Mouse (Mus musculus) lung, embryonic 15.5 days (tissue): ENCODE results near the gene Sbno1. TPM values are rescaled to one million over a fixed set of nuclear protein-coding genes. Genes with fewer than 3 reads are reported as not detected.
A peak's percentile ranks its signal among the peaks of the same experiment; 100 is the strongest.
"Not testable (repeated sequence)": the region's sequence is repeated elsewhere in the genome, so short reads cannot be mapped to it uniquely, and the experiment has no call there.

Source experiments
- ATAC-seq: fragments of 200-750 bp; cut with Nextera tagmentation; 2 replicates; pipeline ENCODE4 v1.8.0; 2017; ENCODE audit warnings: moderate number of reproducible peaks, borderline replicate concordance; ENCODE audit not compliant: low FRiP score, low TSS enrichment; ENCODE audit errors: extremely low read depth
- H3K27ac ChIP-seq: fragments of 300-500 bp; sonication (generic); 2 replicates; pipeline ENCODE4 v1.5.1; 2015; ENCODE audit warnings: moderate library complexity, mild to moderate bottlenecking, inconsistent platforms
- H3K27me3 ChIP-seq: fragments of 300-500 bp; sonication (generic); 2 replicates; pipeline ENCODE4 v1.6.1; 2015; ENCODE audit warnings: inconsistent platforms
- H3K36me3 ChIP-seq: fragments of 300-500 bp; sonication (generic); 2 replicates; pipeline ENCODE4 v1.6.1; 2015; ENCODE audit warnings: inconsistent platforms
- H3K4me1 ChIP-seq: fragments of 300-500 bp; sonication (generic); 2 replicates; pipeline ENCODE4 v1.6.1; 2015; ENCODE audit warnings: inconsistent platforms
- H3K4me2 ChIP-seq: fragments of 300-500 bp; sonication (generic); 2 replicates; pipeline ENCODE4 v1.6.1; 2015; ENCODE audit warnings: inconsistent platforms, mild to moderate bottlenecking, moderate library complexity
- H3K4me3 ChIP-seq: fragments of 300-500 bp; sonication (generic); 2 replicates; pipeline ENCODE4 v1.5.1; 2015; ENCODE audit warnings: mild to moderate bottlenecking, inconsistent platforms
- H3K9ac ChIP-seq: fragments of 300-500 bp; sonication (generic); 2 replicates; pipeline ENCODE4 v1.6.1; 2015; ENCODE audit warnings: inconsistent platforms
- H3K9me3 ChIP-seq: fragments of 300-500 bp; sonication (generic); 2 replicates; pipeline ENCODE4 v1.6.1; 2016; ENCODE audit warnings: inconsistent platforms
- WGBS: fragments of 180-500 bp; shearing (Covaris S2); methylation state at CpG from one replicate; pipeline ENCODE4 v1.1.7; 2015; 5-methylcytosine and 5-hydroxymethylcytosine counted together
- polyA plus RNA-seq: library from polyadenylated mRNA; unstranded; fragments of >200 nt; fragmentation: Nextera tagmentation; extraction: Ambion mirVana; gene quantifications from 2 replicates; pipeline ENCODE4 v1.2.1, GENCODE M21; 2015

Sbno1 gene
- 74.7 and 80.3 TPM in 2 replicates for polyA plus RNA-seq

GRCm38 (mm10) chr5:124425412-124426259 lies at the start of gene Sbno1:
Gene Sbno1, minus strand, starts transcription at chr5:124426001.
- Histone ChIP-seq H3K4me1 (peaks cover 6% of the 10 kb centered on the region), H3K9ac (peak within 1 kb of the TSS; percentile 91), H3K36me3 (0 out of 2 replicates have a peak, but pooled peaks cover 8% of the 10 kb centered on the region), H3K27me3 (no peaks in the 10 kb centered on the region), H3K4me2 (peak within 1 kb of the TSS; percentile 90), H3K27ac (peak within 1 kb of the TSS; percentile 91), H3K9me3 (no peaks in the 10 kb centered on the region), H3K4me3 (peak within 1 kb of the TSS; percentile 83)
- under 1% methylated on average over 58 of the region's 81 CpGs for WGBS
- ATAC-seq, result peak; percentile 96

- H3K4me1 ChIP-seq, result 0 out of 2 replicates have a peak, but pooled peaks cover 2% of the 10 kb centered on the region
- H3K9ac ChIP-seq, result no peak overlapping the region
- WGBS, result 70% methylated on average over 6 of the region's 6 CpGs
- H3K4me3 ChIP-seq, result no peak overlapping the region
- ATAC-seq, result no peak
- H3K27ac ChIP-seq, result no peak overlapping the region
- H3K27me3 ChIP-seq, result no peaks in the 10 kb centered on the region
- peaks cover 23% of the 10 kb centered on the region for H3K36me3 ChIP-seq
- H3K4me2 ChIP-seq, result no peak overlapping the region
- H3K9me3 ChIP-seq, result no peaks in the 10 kb centered on the region
Measured at GRCm38 (mm10) chr5:124470591-124471171, 44.9 kb upstream of the Sbno1 start.

- no peaks in the 10 kb centered on the region for H3K27me3 ChIP-seq
- H3K4me1 ChIP-seq, result no peaks in the 10 kb centered on the region
- no peak overlapping the region for H3K4me3 ChIP-seq
- H3K9me3 ChIP-seq, result no peaks in the 10 kb centered on the region
- no peak overlapping the region for H3K4me2 ChIP-seq
- peaks cover 23% of the 10 kb centered on the region for H3K36me3 ChIP-seq
- no peak overlapping the region for H3K9ac ChIP-seq
- no peak overlapping the region for H3K27ac ChIP-seq
- 94% methylated on average over 6 of the region's 6 CpGs for WGBS
- no peak for ATAC-seq
Measured at GRCm38 (mm10) chr5:124469486-124469885, 43.7 kb upstream of the Sbno1 start.

GRCm38 (mm10) chr5:124468365-124468764 lies 42.6 kb upstream of the Sbno1 start:
- H3K4me3 ChIP-seq, result no peak overlapping the region
- WGBS, result 88% methylated on average over 7 of the region's 7 CpGs

GRCm38 (mm10) chr5:124467766-124468165 lies 42.0 kb upstream of the Sbno1 start:
- no peaks in the 10 kb centered on the region for H3K4me1 ChIP-seq
- H3K9me3 ChIP-seq, result no peaks in the 10 kb centered on the region
- 78% methylated on average over 1 of the region's 1 CpGs for WGBS
- no peaks in the 10 kb centered on the region for H3K27me3 ChIP-seq
- no peak overlapping the region for H3K4me3 ChIP-seq
- no peak overlapping the region for H3K27ac ChIP-seq
- H3K36me3 ChIP-seq, result peaks cover 32% of the 10 kb centered on the region
- no peak overlapping the region for H3K9ac ChIP-seq
- no peak overlapping the region for H3K4me2 ChIP-seq
- ATAC-seq, result no peak

More at GRCm38 (mm10) chr5:124468365-124468764, 42.6 kb upstream of the Sbno1 start:
- Histone ChIP-seq H3K36me3 (peaks cover 28% of the 10 kb centered on the region), H3K27me3 (no peaks in the 10 kb centered on the region), H3K27ac (no peak overlapping the region), H3K9me3 (no peaks in the 10 kb centered on the region), H3K4me1 (no peaks in the 10 kb centered on the region), H3K9ac (no peak overlapping the region), H3K4me2 (no peak overlapping the region)
- no peak for ATAC-seq

GRCm38 (mm10) chr5:124464905-124465304 lies 39.1 kb upstream of the Sbno1 start:
- no peak for ATAC-seq
- H3K36me3 ChIP-seq, result peaks cover 59% of the 10 kb centered on the region
- no peaks in the 10 kb centered on the region for H3K27me3 ChIP-seq
- H3K9ac ChIP-seq, result no peak overlapping the region
- H3K4me2 ChIP-seq, result no peak overlapping the region
- no peaks in the 10 kb centered on the region for H3K4me1 ChIP-seq
- no peak overlapping the region for H3K4me3 ChIP-seq
- no peaks in the 10 kb centered on the region for H3K9me3 ChIP-seq
- H3K27ac ChIP-seq, result no peak overlapping the region

- H3K27me3 ChIP-seq, result no peaks in the 10 kb centered on the region
- ATAC-seq, result no peak
- H3K27ac ChIP-seq, result no peak overlapping the region
- 79% methylated on average over 5 of the region's 5 CpGs for WGBS
- H3K9ac ChIP-seq, result no peak overlapping the region
- no peak overlapping the region for H3K4me2 ChIP-seq
- peaks cover 64% of the 10 kb centered on the region for H3K36me3 ChIP-seq
- H3K9me3 ChIP-seq, result no peaks in the 10 kb centered on the region
- H3K4me1 ChIP-seq, result no peaks in the 10 kb centered on the region
- no peak overlapping the region for H3K4me3 ChIP-seq
Measured at GRCm38 (mm10) chr5:124463462-124463861, 37.7 kb upstream of the Sbno1 start.

GRCm38 (mm10) chr5:124462297-124463025 lies 36.7 kb upstream of the Sbno1 start:
- H3K36me3 ChIP-seq, result peaks cover 67% of the 10 kb centered on the region
- no peaks in the 10 kb centered on the region for H3K9me3 ChIP-seq

GRCm38 (mm10) chr5:124460922-124461321 lies 35.1 kb upstream of the Sbno1 start:
- ATAC-seq, result not testable (repeated sequence)
- peaks cover 74% of the 10 kb centered on the region for H3K36me3 ChIP-seq

More at GRCm38 (mm10) chr5:124462297-124463025, 36.7 kb upstream of the Sbno1 start:
- no peak for ATAC-seq
- Histone ChIP-seq H3K27ac (no peak overlapping the region), H3K9ac (no peak overlapping the region), H3K4me1 (no peaks in the 10 kb centered on the region), H3K27me3 (no peaks in the 10 kb centered on the region), H3K4me2 (no peak overlapping the region), H3K4me3 (no peak overlapping the region)
- 89% methylated on average over 8 of the region's 8 CpGs for WGBS

GRCm38 (mm10) chr5:124456762-124457161 lies 31.0 kb upstream of the Sbno1 start:
- 88% methylated on average over 6 of the region's 6 CpGs for WGBS
- no peak overlapping the region for H3K9ac ChIP-seq
- no peak overlapping the region for H3K4me3 ChIP-seq
- H3K36me3 ChIP-seq, result peaks cover 90% of the 10 kb centered on the region
- ATAC-seq, result no peak
- H3K27ac ChIP-seq, result no peak overlapping the region
- H3K4me1 ChIP-seq, result no peaks in the 10 kb centered on the region
- H3K27me3 ChIP-seq, result no peaks in the 10 kb centered on the region
- no peaks in the 10 kb centered on the region for H3K9me3 ChIP-seq
- H3K4me2 ChIP-seq, result no peak overlapping the region

More at GRCm38 (mm10) chr5:124460922-124461321, 35.1 kb upstream of the Sbno1 start:
- not testable (repeated sequence) for H3K9ac ChIP-seq, H3K4me2 ChIP-seq, H3K4me3 ChIP-seq, H3K4me1 ChIP-seq, H3K9me3 ChIP-seq, H3K27ac ChIP-seq, H3K27me3 ChIP-seq
- 86% methylated on average over 14 of the region's 14 CpGs for WGBS

- no peak overlapping the region for H3K9ac ChIP-seq
- H3K4me1 ChIP-seq, result no peaks in the 10 kb centered on the region
- no peak overlapping the region for H3K27ac ChIP-seq
- H3K4me2 ChIP-seq, result no peak overlapping the region
- WGBS, result 70% methylated on average over 1 of the region's 1 CpGs
- no peaks in the 10 kb centered on the region for H3K9me3 ChIP-seq
- no peaks in the 10 kb centered on the region for H3K27me3 ChIP-seq
- H3K36me3 ChIP-seq, result peaks cover 90% of the 10 kb centered on the region
- H3K4me3 ChIP-seq, result no peak overlapping the region
- no peak for ATAC-seq
Measured at GRCm38 (mm10) chr5:124454082-124454419, 28.2 kb upstream of the Sbno1 start.
